Mouse (Mus musculus) MEL (cell line): ENCODE results near the gene Psat1. TPM values are rescaled to one million over a fixed set of nuclear protein-coding genes. Genes with fewer than 3 reads are reported as not detected.

Experiments
- DNase-seq: peaks from one replicate; pipeline ENCODE4 v3.0.0; 2011; ENCODE audit warnings: low read depth, low spot score
- H3K27ac ChIP-seq: 2 replicates; pipeline ENCODE4 v1.5.1; 2012; ENCODE audit warnings: low read depth, mild to moderate bottlenecking, control low read depth, low read length, moderate library complexity; ENCODE audit not compliant: control insufficient read depth
- H3K27me3 ChIP-seq, 2 experiments: fragments of 150-350 bp in 1 of 2; sonication (generic) in 1 of 2; 2 replicates each; pipeline ENCODE4 v1.6.1; 2012; ENCODE audit warnings: low read length in 2 of 2, mild to moderate bottlenecking in 2 of 2, improper control_type of control experiment in 1 of 2, moderate library complexity in 1 of 2; ENCODE audit not compliant: insufficient read depth in 2 of 2, control insufficient read depth in 1 of 2
- H3K36me3 ChIP-seq, 2 experiments: 2 replicates each; pipeline ENCODE4 v1.6.1; 2012 to 2014; ENCODE audit warnings: low read length in 2 of 2, improper control_type of control experiment in 1 of 2, inconsistent platforms in 1 of 2, mild to moderate bottlenecking in 1 of 2; ENCODE audit not compliant: insufficient read depth in 2 of 2, control insufficient read depth in 1 of 2
- H3K4me1 ChIP-seq, 2 experiments: fragments of 150-350 bp in 1 of 2; sonication (generic) in 1 of 2; 2 replicates each; pipeline ENCODE4 v1.6.1; 2012; ENCODE audit warnings: low read length in 2 of 2, improper control_type of control experiment in 1 of 2, mild to moderate bottlenecking in 1 of 2; ENCODE audit not compliant: insufficient read depth in 2 of 2, control insufficient read depth in 1 of 2
- H3K4me3 ChIP-seq, 2 experiments: fragments of 150-350 bp in 1 of 2; sonication (generic) in 1 of 2; 2 replicates each; pipeline ENCODE4 v1.5.1; 2012; ENCODE audit warnings: low read depth in 2 of 2, low read length in 2 of 2, mild to moderate bottlenecking in 2 of 2, moderate library complexity in 2 of 2, control low read depth in 1 of 2, improper control_type of control experiment in 1 of 2; ENCODE audit not compliant: control insufficient read depth in 1 of 2, insufficient read depth in 1 of 2
- H3K79me2 ChIP-seq: 2 replicates; pipeline ENCODE4 v1.6.1; 2012; ENCODE audit warnings: mild to moderate bottlenecking, low read length, moderate library complexity; ENCODE audit not compliant: control insufficient read depth, poor library complexity, insufficient read depth
- H3K9ac ChIP-seq: 2 replicates; pipeline ENCODE4 v1.6.1; 2012; ENCODE audit warnings: low read depth, mild to moderate bottlenecking, control low read depth, low read length, moderate library complexity; ENCODE audit not compliant: control insufficient read depth, poor library complexity, severe bottlenecking
- H3K9me3 ChIP-seq: fragments of 150-350 bp; sonication (generic); replicated peaks from 2 replicates; pipeline ENCODE4 v1.6.1; 2012; ENCODE audit warnings: mild to moderate bottlenecking, low read length, improper control_type of control experiment, moderate library complexity; ENCODE audit not compliant: insufficient read depth
- BHLHE40 ChIP-seq: IDR thresholded peaks from 2 replicates; pipeline ENCODE4 v1.6.1; 2012; ENCODE audit warnings: low read depth, mild to moderate bottlenecking, inconsistent platforms, low read length, improper control_type of control experiment, borderline replicate concordance
- CHD1 ChIP-seq: IDR thresholded peaks from 2 replicates; pipeline ENCODE4 v1.6.1; 2012; ENCODE audit warnings: low read depth, mild to moderate bottlenecking, inconsistent platforms, low read length, improper control_type of control experiment
- CTCF ChIP-seq, 3 experiments: IDR thresholded peaks in 2 of 3; conservative IDR thresholded peaks in 1 of 3; 2 replicates each; pipeline ENCODE4 v1.5.1; 2011 to 2012; ENCODE audit warnings: low read length in 3 of 3, low read depth in 2 of 3, mild to moderate bottlenecking in 2 of 3, improper control_type of control experiment in 1 of 3, inconsistent platforms in 1 of 3, mixed read lengths in 1 of 3, moderate library complexity in 1 of 3; ENCODE audit not compliant: control insufficient read depth in 1 of 3, insufficient read depth in 1 of 3, poor library complexity in 1 of 3, severe bottlenecking in 1 of 3
- E2F4 ChIP-seq: IDR thresholded peaks from 2 replicates; pipeline ENCODE4 v1.6.1; 2011; ENCODE audit warnings: low read depth, low read length, improper control_type of control experiment, borderline replicate concordance
- ELF1 ChIP-seq: IDR thresholded peaks from 2 replicates; pipeline ENCODE4 v1.6.1; 2014; ENCODE audit warnings: low read depth, mild to moderate bottlenecking, inconsistent platforms, low read length, improper control_type of control experiment, moderate library complexity
- EP300 ChIP-seq, 2 experiments: IDR thresholded peaks; 2 replicates each; pipeline ENCODE4 v1.6.1; 2011; ENCODE audit warnings: improper control_type of control experiment in 2 of 2, low read length in 2 of 2, low read depth in 1 of 2, mild to moderate bottlenecking in 1 of 2
- GABPA ChIP-seq: IDR thresholded peaks from 2 replicates; pipeline ENCODE4 v1.6.1; 2012; ENCODE audit warnings: low read depth, mild to moderate bottlenecking, inconsistent platforms, low read length, improper control_type of control experiment, moderate library complexity
- GATA1 ChIP-seq: IDR thresholded peaks from 2 replicates; pipeline ENCODE4 v1.6.1; 2011; ENCODE audit warnings: low read depth, low read length, improper control_type of control experiment
- JUND ChIP-seq: IDR thresholded peaks from 2 replicates; pipeline ENCODE4 v1.6.1; 2011; ENCODE audit warnings: low read depth, mild to moderate bottlenecking, improper control_type of control experiment, low read length
- MAX ChIP-seq: IDR thresholded peaks from 2 replicates; pipeline ENCODE4 v1.6.1; 2011; ENCODE audit warnings: low read length, improper control_type of control experiment
- MAZ ChIP-seq: IDR thresholded peaks from 2 replicates; pipeline ENCODE4 v1.6.1; 2012; ENCODE audit warnings: low read depth, mild to moderate bottlenecking, inconsistent platforms, low read length, improper control_type of control experiment
- MXI1 ChIP-seq: IDR thresholded peaks from 2 replicates; pipeline ENCODE4 v1.6.1; 2011; ENCODE audit warnings: mild to moderate bottlenecking, low read depth, low read length, improper control_type of control experiment
- MYB ChIP-seq: IDR thresholded peaks from 2 replicates; pipeline ENCODE4 v1.6.1; 2011; ENCODE audit warnings: mild to moderate bottlenecking, low read depth, low read length, improper control_type of control experiment
- NRF1 ChIP-seq: IDR thresholded peaks from 2 replicates; pipeline ENCODE4 v1.6.1; 2014; ENCODE audit warnings: low read depth, mild to moderate bottlenecking, inconsistent platforms, low read length, improper control_type of control experiment, moderate library complexity; ENCODE audit not compliant: poor library complexity, insufficient read depth, severe bottlenecking
- POLR2AphosphoS2 ChIP-seq: IDR thresholded peaks from 2 replicates; pipeline ENCODE4 v1.6.1; 2011; ENCODE audit warnings: low read length, improper control_type of control experiment
- POLR2AphosphoS5 ChIP-seq: IDR thresholded peaks from 2 replicates; pipeline ENCODE4 v1.6.1; 2012; ENCODE audit warnings: low read depth, borderline replicate concordance, mild to moderate bottlenecking, inconsistent platforms, low read length, moderate library complexity, mixed read lengths
- SMC3 ChIP-seq: IDR thresholded peaks from 2 replicates; pipeline ENCODE4 v1.6.1; 2011; ENCODE audit warnings: low read depth, low read length, improper control_type of control experiment
- TBP ChIP-seq: IDR thresholded peaks from 2 replicates; pipeline ENCODE4 v1.8.0; 2011; ENCODE audit warnings: low read depth, low read length, improper control_type of control experiment
- USF1 ChIP-seq: IDR thresholded peaks from 2 replicates; pipeline ENCODE4 v1.6.1; 2014; ENCODE audit warnings: low read depth, mild to moderate bottlenecking, inconsistent platforms, low read length, improper control_type of control experiment, moderate library complexity
- USF2 ChIP-seq, 2 experiments: IDR thresholded peaks; 2 replicates each; pipeline ENCODE4 v1.6.1; 2011 to 2012; ENCODE audit warnings: improper control_type of control experiment in 2 of 2, low read length in 2 of 2, borderline replicate concordance in 1 of 2, inconsistent platforms in 1 of 2, low read depth in 1 of 2, mild to moderate bottlenecking in 1 of 2; ENCODE audit not compliant: insufficient read depth in 1 of 2
- polyA plus RNA-seq, 2 experiments: library from polyadenylated mRNA; stranded (reverse) in 1 of 2; unstranded in 1 of 2; fragments of >175 nt in 1 of 2; fragments of >200 nt in 1 of 2; gene quantifications; 2 replicates each; pipeline versions ENCODE4 v1.2.1 to v1.2.4; 2012; ENCODE audit warnings: low replicate concordance in 2 of 2, low read depth in 1 of 2; ENCODE audit not compliant: insufficient read length in 2 of 2, insufficient read depth in 1 of 2, missing spikeins in 1 of 2
- total RNA-seq: library from RNA; depleted of rRNA; stranded (reverse); fragments of 300-350 nt; gene quantifications from 2 replicates; pipeline ENCODE4 v1.2.3, GENCODE M21; 2012

Gene Psat1
- total and polyA plus RNA-seq, 3 experiments: 201 to 552 (median 484) TPM

GRCm38 (mm10) chr19:15950225-15950624 lies 3.1 kb upstream of the Psat1 start:
- Histone ChIP-seq H3K36me3 (peaks cover 0 to 4% of the 10 kb centered on the region in 2 experiments; a peak in 2 of 4 replicates), H3K9me3 (no peaks in the 10 kb centered on the region), H3K27ac (no peak overlapping the region), H3K4me3 (no peak overlapping the region), H3K9ac (no peak overlapping the region), H3K27me3 (no peaks in the 10 kb centered on the region), H3K79me2 (no peaks in the 10 kb centered on the region), H3K4me1 (peaks cover 0 to 6% of the 10 kb centered on the region in 2 experiments; a peak in 2 of 4 replicates)
- no peak for TF ChIP-seq JUND
- no peak for TF ChIP-seq POLR2AphosphoS5
- TF ChIP-seq GATA1: no peak
- no peak for TF ChIP-seq EP300 (IDR thresholded peaks at IDR 0.05; ENCODE audit: low read depth in 1 of 2, low read length in 2 of 2)
- TF ChIP-seq BHLHE40: no peak
- TF ChIP-seq CTCF (IDR thresholded peaks at IDR 0.05 in 2 of 3, conservative IDR thresholded peaks at IDR 0.05 in 1 of 3; ENCODE audit: control insufficient read depth in 1 of 3, insufficient read depth in 1 of 3, low read depth in 2 of 3, low read length in 3 of 3, poor library complexity in 1 of 3, severe bottlenecking in 1 of 3): no peak
- no peak for TF ChIP-seq MXI1
- TF ChIP-seq SMC3: no peak
- no peak for TF ChIP-seq E2F4
- no peak for TF ChIP-seq CHD1
- no peak for TF ChIP-seq MAX
- no peak for TF ChIP-seq ELF1
- TF ChIP-seq POLR2AphosphoS2: no peak
- no peak for TF ChIP-seq MAZ
- TF ChIP-seq TBP: no peak
- no peak for TF ChIP-seq NRF1
- no peak for TF ChIP-seq USF1
- TF ChIP-seq GABPA: no peak
- TF ChIP-seq USF2 (IDR thresholded peaks at IDR 0.05; ENCODE audit: borderline replicate concordance in 1 of 2, insufficient read depth in 1 of 2, low read depth in 1 of 2, low read length in 2 of 2): no peak
- TF ChIP-seq MYB: no peak
- peak; percentile 79 for DNase-seq

- H3K27ac ChIP-seq: no peak overlapping the region
- H3K4me3 ChIP-seq: no peak overlapping the region
- no peaks in the 10 kb centered on the region for H3K79me2 ChIP-seq
- H3K9ac ChIP-seq: no peak overlapping the region
- TF ChIP-seq NRF1 (no peak), MYB (no peak), BHLHE40 (no peak)
- TF ChIP-seq, all 39 proteins: peak for 0
- Histone ChIP-seq H3K27me3 (no peaks in the 10 kb centered on the region), H3K4me1 (peaks cover 0 to 6% of the 10 kb centered on the region in 2 experiments; a peak in 2 of 4 replicates), H3K36me3 (peaks cover 0 to 4% of the 10 kb centered on the region in 2 experiments; a peak in 2 of 4 replicates), H3K9me3 (no peaks in the 10 kb centered on the region)
- DNase-seq: no peak
These were observed 1.7 kb upstream of the Psat1 start for GRCm38 (mm10) chr19:15948867-15949266.
